Mouse (Mus musculus): ENCODE results near the gene C6.

The C6 gene

GRCm38 (mm10) chr15:4726830-4727310 is at the start of gene C6:
C6 (plus strand) TSS chr15:4727175.
- ATAC-seq (ENCODE audit: low TSS enrichment) = no peak

GRCm38 (mm10) chr15:4697604-4698003 is 29.4 kb upstream of the C6 start:
- no peak for ATAC-seq (ENCODE audit: low TSS enrichment)

GRCm38 (mm10) chr15:4734150-4734549 is 7.2 kb downstream of the C6 start:
- no peak for ATAC-seq (ENCODE audit: low TSS enrichment)

GRCm38 (mm10) chr15:4734996-4735609 is 8.1 kb downstream of the C6 start:
- no peak for ATAC-seq (ENCODE audit: low TSS enrichment)

GRCm38 (mm10) chr15:4747656-4748055 is 20.7 kb downstream of the C6 start:
- no peak for ATAC-seq (ENCODE audit: low TSS enrichment)

GRCm38 (mm10) chr15:4790378-4790777 is 63.4 kb downstream of the C6 start:
- no peak for ATAC-seq (ENCODE audit: low TSS enrichment)

- no peak for ATAC-seq (ENCODE audit: low TSS enrichment)
These were observed 69.9 kb downstream of the C6 start for GRCm38 (mm10) chr15:4796861-4797260.

GRCm38 (mm10) chr15:4804256-4804655 is 77.3 kb downstream of the C6 start:
- ATAC-seq (ENCODE audit: low TSS enrichment) = no peak

GRCm38 (mm10) chr15:4808131-4808530 is 81.2 kb downstream of the C6 start:
- ATAC-seq (ENCODE audit: low TSS enrichment) = no peak

- no peak for ATAC-seq (ENCODE audit: low TSS enrichment)
These were observed 88.0 kb downstream of the C6 start for GRCm38 (mm10) chr15:4814976-4815375.

GRCm38 (mm10) chr15:4815711-4816110 is 88.7 kb downstream of the C6 start:
- ATAC-seq (ENCODE audit: low TSS enrichment) = 0 out of 2 replicates have a peak, but pooled peaks have one; percentile 59

GRCm38 (mm10) chr15:4816752-4817493 is 89.9 kb downstream of the C6 start:
- ATAC-seq (ENCODE audit: low TSS enrichment) = no peak

GRCm38 (mm10) chr15:4818437-4818836 is 91.5 kb downstream of the C6 start:
- no peak for ATAC-seq (ENCODE audit: low TSS enrichment)

- no peak for ATAC-seq (ENCODE audit: low TSS enrichment)
These were observed 94.2 kb downstream of the C6 start for GRCm38 (mm10) chr15:4821161-4821560.

GRCm38 (mm10) chr15:4821824-4822223 is 94.8 kb downstream of the C6 start:
- ATAC-seq (ENCODE audit: low TSS enrichment) = no peak

GRCm38 (mm10) chr15:4827736-4828135 is 100.8 kb downstream of the C6 start:
- ATAC-seq (ENCODE audit: low TSS enrichment) = no peak

- ATAC-seq (ENCODE audit: low TSS enrichment) = no peak
These were observed 109.4 kb downstream of the C6 start for GRCm38 (mm10) chr15:4836354-4836753.

GRCm38 (mm10) chr15:4850015-4850414 is 123.0 kb downstream of the C6 start:
- ATAC-seq (ENCODE audit: low TSS enrichment) = no peak
